Mouse (Mus musculus) 3T3-L1 (cell line): ENCODE data around the gene Prss16.

Source experiments
- DNase-seq: peaks from one replicate; pipeline ENCODE4 v3.0.0-alpha.2; 2015; ENCODE audit warnings: low read depth, low spot score

Gene Prss16

GRCm38 (mm10) chr13:22036149-22036956 lies 26.8 kb upstream of the Prss16 start:
- peak; percentile 59 for DNase-seq

GRCm38 (mm10) chr13:22035267-22036148 lies 26.0 kb upstream of the Prss16 start, which contains the start of the genes Hist1h2ah and Hist1h2bk:
Gene Hist1h2ah (minus strand): TSS chr13:22035568.
Gene Hist1h2bk (plus strand): TSS chr13:22035870.
- peak; percentile 97 for DNase-seq

- peak; percentile 61 for DNase-seq
Measured at GRCm38 (mm10) chr13:22034443-22035266, 25.1 kb upstream of the Prss16 start.

- peak; percentile 49 for DNase-seq
Measured at GRCm38 (mm10) chr13:22033741-22034442, 24.4 kb upstream of the Prss16 start.

- DNase-seq: peak; percentile 67
Measured at GRCm38 (mm10) chr13:22030493-22030892, 21.0 kb upstream of the Prss16 start.

GRCm38 (mm10) chr13:22029928-22030327 lies 20.4 kb upstream of the Prss16 start:
- peak; percentile 77 for DNase-seq

- DNase-seq: peak; percentile 97
Measured at GRCm38 (mm10) chr13:22028673-22029460, 19.3 kb upstream of the Prss16 start.

- peak; percentile 92 for DNase-seq
Measured at GRCm38 (mm10) chr13:22026058-22027031, 16.8 kb upstream of the Prss16 start.

- peak; percentile 97 for DNase-seq
Measured at GRCm38 (mm10) chr13:22022241-22022640, 12.7 kb upstream of the Prss16 start.

GRCm38 (mm10) chr13:22021581-22021980 lies 12.0 kb upstream of the Prss16 start:
- DNase-seq: peak; percentile 62

- peak; percentile 87 for DNase-seq
Measured at GRCm38 (mm10) chr13:22020901-22021339, 11.4 kb upstream of the Prss16 start.

- peak; percentile 61 for DNase-seq
Measured at GRCm38 (mm10) chr13:22019934-22020835, 10.6 kb upstream of the Prss16 start.

- DNase-seq: peak; percentile 95
Measured at GRCm38 (mm10) chr13:22015479-22016450, 6.2 kb upstream of the Prss16 start.

- DNase-seq: no peak
Measured at GRCm38 (mm10) chr13:22014411-22014845, 4.9 kb upstream of the Prss16 start.

GRCm38 (mm10) chr13:22013716-22014115 lies 4.2 kb upstream of the Prss16 start:
- DNase-seq: no peak

GRCm38 (mm10) chr13:22008707-22009106 lies 835 bp downstream of the Prss16 start:
- no peak for DNase-seq
